Mouse (Mus musculus): Measurements from ENCODE around the gene Igfbp3.
"Not testable (repeated sequence)": the region's sequence is repeated elsewhere in the genome, so short reads cannot be mapped to it uniquely, and the experiment has no call there.

The Igfbp3 gene

GRCm38 (mm10) chr11:7213501-7214341, at the start of gene Igfbp3:
Gene Igfbp3 (minus strand): TSS chr11:7213923.
- peak; percentile 82 for DNase-seq

- DNase-seq = no peak
These were observed 37.1 kb upstream of the Igfbp3 start for GRCm38 (mm10) chr11:7250870-7251269.

- DNase-seq = no peak
These were observed 36.7 kb upstream of the Igfbp3 start for GRCm38 (mm10) chr11:7250415-7250814.

- no peak for DNase-seq
These were observed 31.1 kb upstream of the Igfbp3 start for GRCm38 (mm10) chr11:7244782-7245181.

GRCm38 (mm10) chr11:7239041-7239740, 25.5 kb upstream of the Igfbp3 start:
- DNase-seq = no peak

GRCm38 (mm10) chr11:7238546-7238945, 24.8 kb upstream of the Igfbp3 start:
- no peak for DNase-seq

- no peak for DNase-seq
These were observed 24.0 kb upstream of the Igfbp3 start for GRCm38 (mm10) chr11:7237712-7238111.

- no peak for DNase-seq
These were observed 23.0 kb upstream of the Igfbp3 start for GRCm38 (mm10) chr11:7236751-7237150.

- no peak for DNase-seq
These were observed 21.4 kb upstream of the Igfbp3 start for GRCm38 (mm10) chr11:7234981-7235609.

GRCm38 (mm10) chr11:7234436-7234835, 20.7 kb upstream of the Igfbp3 start:
- no peak for DNase-seq

GRCm38 (mm10) chr11:7233333-7233732, 19.6 kb upstream of the Igfbp3 start:
- no peak for DNase-seq

GRCm38 (mm10) chr11:7231958-7232357, 18.2 kb upstream of the Igfbp3 start:
- DNase-seq = no peak

- no peak for DNase-seq
These were observed 16.3 kb upstream of the Igfbp3 start for GRCm38 (mm10) chr11:7230000-7230399.

- DNase-seq = no peak
These were observed 14.4 kb upstream of the Igfbp3 start for GRCm38 (mm10) chr11:7228107-7228506.

- DNase-seq = no peak
These were observed 13.3 kb upstream of the Igfbp3 start for GRCm38 (mm10) chr11:7226810-7227550.

- peak; percentile 83 for DNase-seq
These were observed 12.5 kb upstream of the Igfbp3 start for GRCm38 (mm10) chr11:7226200-7226599.

- DNase-seq = not testable (repeated sequence)
These were observed 8.1 kb upstream of the Igfbp3 start for GRCm38 (mm10) chr11:7221826-7222225.

GRCm38 (mm10) chr11:7215703-7216102, 2.0 kb upstream of the Igfbp3 start:
- peak; percentile 42 for DNase-seq

- DNase-seq = peak; percentile 55
These were observed 1.0 kb upstream of the Igfbp3 start for GRCm38 (mm10) chr11:7214761-7215160.

- DNase-seq = no peak
These were observed 578 bp upstream of the Igfbp3 start for GRCm38 (mm10) chr11:7214342-7214660.

- no peak for DNase-seq
These were observed 592 bp downstream of the Igfbp3 start for GRCm38 (mm10) chr11:7213161-7213500.

GRCm38 (mm10) chr11:7212126-7212798, 1.5 kb downstream of the Igfbp3 start:
- no peak for DNase-seq

GRCm38 (mm10) chr11:7211211-7211610, 2.5 kb downstream of the Igfbp3 start:
- no peak for DNase-seq
